Mouse (Mus musculus) CD4-positive helper T cell, adult 2 months (primary cell): ENCODE data around the gene Fig4.

Experiments
- DNase-seq: peaks from one replicate; pipeline ENCODE4 v3.0.0-alpha.2; 2012; ENCODE audit warnings: low read depth, missing footprints, low spot score

Fig4 gene

DNA sequence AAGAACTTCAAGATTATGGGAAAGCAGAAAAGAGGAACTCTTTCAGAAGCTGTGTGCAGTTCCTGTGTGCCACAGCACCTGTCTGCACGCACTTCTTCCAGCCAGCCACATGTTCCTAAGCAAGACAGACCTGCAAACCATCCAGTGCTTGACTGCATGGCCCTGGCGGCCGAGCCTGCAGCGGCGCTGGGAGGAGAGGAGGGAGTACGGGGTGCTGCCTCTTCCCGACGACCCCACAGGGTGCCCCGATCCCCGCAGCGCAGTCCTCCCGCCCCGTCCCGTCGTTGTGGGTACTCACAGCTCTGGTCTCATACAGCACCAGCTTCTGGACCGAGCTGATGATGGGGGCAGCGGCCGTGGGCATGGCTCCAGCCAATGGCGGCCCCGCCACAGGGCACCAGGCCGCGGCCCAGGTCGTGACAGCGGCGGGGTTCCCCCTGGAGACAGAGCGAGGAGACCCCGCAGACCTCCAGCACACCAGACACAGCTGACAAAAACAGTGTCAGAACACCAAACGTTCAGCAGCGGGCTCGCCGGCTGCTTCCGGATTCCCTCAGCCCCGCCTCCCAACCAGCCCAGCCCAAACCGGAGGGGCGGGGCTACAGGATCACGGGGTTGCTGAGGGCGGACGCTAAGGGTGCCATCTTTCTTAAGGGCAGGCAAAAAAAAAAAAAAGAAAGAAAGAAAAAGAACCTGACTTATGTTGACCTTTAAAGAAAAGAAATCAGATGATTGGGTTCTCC lies at the start of gene Fig4:
Fig4 (minus strand) TSS at position 572 of the 743 bp plus-strand sequence.
- peak; percentile 94 for DNase-seq

DNA sequence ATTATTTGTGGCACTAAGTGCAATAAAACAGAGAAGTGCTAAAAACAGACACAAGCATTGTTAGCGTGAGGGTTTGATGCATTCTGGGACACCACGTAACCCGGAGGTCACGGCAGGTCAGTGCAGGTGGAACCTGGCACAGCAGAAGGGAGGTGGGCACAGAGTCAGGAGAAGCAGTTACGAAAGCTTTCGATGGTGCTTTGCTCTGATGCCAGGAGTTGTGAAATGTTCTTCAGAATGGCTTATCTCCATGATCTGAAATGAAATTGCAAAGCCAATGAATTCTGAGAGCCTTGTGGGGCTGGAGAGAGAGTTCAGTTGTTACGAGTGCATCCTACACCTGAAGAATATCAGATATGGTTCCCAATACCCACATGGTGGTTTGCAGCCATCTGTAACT lies 38.3 kb upstream of the Fig4 start:
- no peak for DNase-seq

DNA sequence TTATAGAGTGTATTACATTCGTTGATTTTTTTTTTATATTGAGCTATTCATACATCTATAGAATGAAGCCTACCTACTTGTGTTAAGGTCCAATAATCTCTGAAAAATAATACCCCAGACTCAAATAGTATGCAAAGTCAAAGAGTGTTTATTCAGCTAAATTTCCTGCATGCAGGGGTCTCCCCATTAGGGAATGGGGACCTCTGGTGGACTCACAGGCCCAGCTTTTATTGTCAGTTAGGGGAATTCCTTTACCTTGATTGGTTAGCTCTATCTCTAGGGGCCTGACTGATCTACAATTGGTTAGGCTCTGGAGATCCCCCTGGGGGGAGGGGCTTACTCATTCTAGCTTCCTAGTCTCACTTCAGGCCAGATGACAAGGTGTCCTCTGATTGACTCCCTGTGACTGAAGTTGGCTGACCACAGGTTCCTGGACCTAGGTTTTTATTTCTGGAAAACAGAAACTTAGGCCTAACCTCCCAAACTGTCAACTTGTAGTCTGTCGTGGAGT lies 29.5 kb upstream of the Fig4 start:
- DNase-seq: no peak

DNA sequence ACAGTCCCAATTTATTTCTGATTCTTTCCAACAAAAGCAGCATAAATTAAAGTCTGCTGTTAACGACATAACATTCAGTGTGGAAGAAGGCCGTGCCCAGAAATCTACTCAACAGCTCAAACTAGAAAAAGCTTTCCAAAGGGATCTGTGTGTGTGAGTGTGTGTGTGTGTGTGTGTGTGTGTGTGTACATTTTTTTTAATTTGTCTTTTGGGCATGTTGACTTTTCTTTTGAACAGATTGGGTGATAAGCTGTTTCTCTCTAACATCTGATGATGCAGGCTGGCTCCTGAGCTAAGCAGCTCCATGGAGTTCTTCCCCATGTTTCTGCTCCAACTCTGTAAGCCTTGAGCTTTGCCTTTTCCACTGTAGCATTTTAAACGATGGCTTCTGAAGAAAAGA lies 12.8 kb upstream of the Fig4 start:
- no peak for DNase-seq

DNA sequence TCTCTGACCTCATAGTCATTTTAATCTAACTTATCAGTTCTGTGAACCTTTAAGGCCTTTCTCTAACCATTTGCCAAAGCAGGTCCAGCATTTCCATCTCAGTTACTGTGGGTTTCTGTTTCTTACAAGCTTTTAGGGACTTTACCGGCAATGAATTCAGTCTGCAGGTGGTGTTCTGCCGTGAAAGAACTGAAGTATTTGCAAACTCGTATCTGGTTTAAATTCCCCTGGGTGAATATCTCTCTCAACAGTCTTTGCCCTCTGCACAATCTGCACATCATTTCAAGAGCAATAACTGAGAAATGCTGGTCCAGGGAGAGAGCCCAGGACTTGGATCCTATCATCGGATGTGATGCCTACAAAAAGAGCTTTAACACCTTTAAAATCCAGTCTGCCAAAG lies 5.1 kb upstream of the Fig4 start:
- DNase-seq: no peak

DNA sequence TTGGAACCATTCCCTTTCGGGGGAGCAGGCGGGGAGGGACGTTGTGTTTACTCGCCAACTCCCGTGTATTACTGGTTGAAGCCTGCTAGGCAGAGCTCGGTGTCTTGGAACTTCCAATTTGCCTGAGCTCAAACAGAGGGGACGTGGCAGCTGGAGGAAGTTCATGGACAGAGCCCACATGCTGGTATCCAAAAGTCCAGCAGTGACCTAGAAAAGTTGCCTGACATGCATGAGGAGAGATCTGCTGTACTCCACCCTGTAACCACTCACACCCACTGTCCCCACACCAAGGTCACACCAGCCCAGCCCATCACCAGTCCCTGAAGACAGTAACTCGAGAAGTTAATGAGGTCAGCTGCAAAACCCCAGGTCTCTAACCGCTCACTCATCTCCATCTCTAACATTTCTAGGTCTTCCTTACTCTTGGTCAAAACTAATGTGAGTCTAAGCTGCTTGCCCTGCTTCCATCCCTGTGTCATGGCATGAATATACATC lies 1.9 kb upstream of the Fig4 start:
- no peak for DNase-seq

DNA sequence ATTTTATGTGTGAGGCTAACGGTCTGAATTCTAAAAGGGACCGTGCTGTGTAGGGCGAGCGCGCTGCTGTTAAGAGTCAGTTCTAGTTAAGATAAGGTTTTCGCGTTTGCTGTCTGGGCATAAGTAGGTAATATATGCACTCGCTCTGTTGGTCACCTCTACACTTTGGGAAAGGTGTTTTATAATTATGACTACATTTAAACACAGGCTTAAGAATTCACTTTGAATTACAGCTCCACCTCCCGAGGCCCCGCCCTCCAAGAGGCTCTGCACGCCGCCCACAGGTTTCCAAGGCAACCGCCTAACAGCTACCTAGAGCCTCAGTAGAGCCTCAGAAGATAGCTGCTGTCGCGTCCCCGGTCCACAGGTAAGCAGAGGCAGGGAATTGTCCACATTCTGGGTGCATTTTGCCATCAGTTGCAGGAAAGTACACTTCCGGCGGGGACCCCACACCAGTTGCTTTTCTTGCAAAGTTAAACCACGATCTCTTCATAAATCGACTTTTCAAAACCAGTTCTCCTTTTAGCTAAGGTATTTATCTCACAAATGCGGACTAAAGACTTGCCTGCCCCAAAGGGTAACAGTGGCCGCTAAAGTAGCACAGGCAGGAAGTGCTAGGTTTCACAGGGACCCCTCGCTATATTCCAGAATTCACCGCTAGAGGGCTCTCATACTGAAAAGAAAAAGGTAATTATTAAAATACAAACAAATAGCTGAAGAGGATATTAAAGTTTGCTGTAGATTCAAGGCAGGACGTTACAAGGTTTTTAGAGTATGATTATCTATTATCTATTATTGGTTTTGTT lies 782 bp upstream of the Fig4 start, which contains the start of gene Ak9:
Ak9 (plus strand) TSS at position 342 of the 806 bp plus-strand sequence.
- DNase-seq: peak; percentile 94

DNA sequence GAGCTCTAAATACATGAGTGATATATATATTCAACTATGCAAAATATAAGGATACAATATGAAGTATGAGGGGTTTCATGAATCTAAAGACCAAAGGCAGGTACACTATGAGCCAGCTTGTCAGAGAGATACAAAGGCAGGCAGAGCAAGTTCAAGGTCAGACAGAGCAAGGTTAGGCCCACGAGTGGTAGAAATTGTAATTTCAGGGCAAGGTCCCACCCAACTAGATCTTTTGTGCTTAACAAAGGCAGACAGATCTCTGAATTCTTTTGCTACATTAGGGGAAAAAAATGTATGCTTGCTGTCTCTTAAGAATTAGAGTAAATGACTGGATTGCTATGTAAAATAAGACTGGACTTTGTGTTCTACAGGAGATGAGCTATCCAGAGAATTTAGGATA lies 2.9 kb downstream of the Fig4 start:
- DNase-seq: no peak

DNA sequence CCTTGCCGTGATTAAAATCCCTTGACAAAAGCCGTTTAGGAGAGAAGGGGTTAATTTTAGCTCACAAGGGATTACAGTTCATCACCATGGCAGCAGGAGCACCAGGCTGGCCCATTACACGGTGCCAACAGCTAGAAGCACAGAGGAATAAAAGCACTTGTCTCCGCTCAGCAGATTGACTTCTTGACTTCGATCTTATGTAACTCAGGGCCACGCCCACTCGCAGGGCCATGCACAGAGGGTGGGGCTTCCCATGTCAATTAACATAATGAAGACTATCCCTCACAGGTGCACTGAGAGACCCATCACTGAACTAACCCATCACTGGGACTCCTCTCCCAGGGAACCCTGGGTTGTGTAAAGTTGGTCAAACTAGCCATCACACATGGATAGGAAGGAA lies 7.9 kb downstream of the Fig4 start:
- peak; percentile 16 for DNase-seq

DNA sequence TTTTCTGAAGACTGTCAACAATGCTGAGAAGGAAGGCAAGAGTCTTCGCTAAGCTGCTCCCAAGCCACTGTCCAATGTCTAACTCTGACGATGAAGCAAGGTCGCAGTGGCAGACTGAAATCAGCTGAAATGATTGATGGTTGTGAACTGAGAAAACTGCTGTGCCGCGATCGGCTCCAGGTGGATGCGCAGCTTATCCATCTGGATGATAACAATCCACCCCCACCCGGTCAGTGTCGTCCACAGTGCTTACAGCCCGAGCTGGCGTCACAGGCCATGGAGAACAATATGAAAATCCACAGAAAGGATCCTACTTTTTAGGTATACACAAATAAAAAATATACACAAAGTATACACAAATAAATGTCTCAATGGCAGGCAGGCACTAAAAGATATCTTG lies 8.3 kb downstream of the Fig4 start:
- no peak for DNase-seq

DNA sequence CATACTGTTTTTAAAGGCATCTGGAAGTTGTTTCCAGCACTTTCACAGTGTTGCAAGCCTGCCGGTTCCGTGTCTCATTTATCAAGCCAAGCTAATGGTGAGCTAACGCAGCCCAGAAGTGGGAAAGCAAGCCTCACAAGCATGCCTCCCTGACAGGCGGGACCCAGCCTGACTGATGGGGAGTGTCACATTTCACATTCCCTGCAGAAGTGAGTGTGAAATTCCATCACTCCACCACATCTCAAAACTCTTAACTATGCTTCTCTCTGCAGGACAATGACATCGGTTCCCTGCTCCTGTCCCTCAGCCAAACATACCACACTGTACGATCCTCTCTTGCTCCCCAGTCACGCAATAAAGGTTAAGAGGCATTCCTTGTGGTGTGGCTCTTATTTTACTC lies 10.0 kb downstream of the Fig4 start:
- DNase-seq: no peak

DNA sequence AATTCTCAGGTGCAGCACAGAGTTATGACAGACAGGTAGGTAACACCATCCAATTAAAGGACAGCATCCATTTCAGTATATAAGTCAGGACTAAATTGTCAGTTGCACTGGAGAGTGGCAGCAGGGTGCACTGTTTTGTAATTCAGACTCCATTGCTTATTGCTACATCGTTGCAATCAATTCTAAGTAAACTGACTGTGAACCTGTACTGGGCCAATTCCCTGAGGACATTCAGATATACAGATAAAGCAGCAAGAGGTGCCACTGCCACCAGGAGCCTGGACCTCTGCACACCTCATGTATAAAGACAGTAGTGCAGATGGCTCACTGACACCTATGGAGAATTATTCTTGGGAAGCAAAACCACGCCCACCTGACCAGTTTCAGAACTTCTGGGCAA lies 12.0 kb downstream of the Fig4 start:
- DNase-seq: no peak

DNA sequence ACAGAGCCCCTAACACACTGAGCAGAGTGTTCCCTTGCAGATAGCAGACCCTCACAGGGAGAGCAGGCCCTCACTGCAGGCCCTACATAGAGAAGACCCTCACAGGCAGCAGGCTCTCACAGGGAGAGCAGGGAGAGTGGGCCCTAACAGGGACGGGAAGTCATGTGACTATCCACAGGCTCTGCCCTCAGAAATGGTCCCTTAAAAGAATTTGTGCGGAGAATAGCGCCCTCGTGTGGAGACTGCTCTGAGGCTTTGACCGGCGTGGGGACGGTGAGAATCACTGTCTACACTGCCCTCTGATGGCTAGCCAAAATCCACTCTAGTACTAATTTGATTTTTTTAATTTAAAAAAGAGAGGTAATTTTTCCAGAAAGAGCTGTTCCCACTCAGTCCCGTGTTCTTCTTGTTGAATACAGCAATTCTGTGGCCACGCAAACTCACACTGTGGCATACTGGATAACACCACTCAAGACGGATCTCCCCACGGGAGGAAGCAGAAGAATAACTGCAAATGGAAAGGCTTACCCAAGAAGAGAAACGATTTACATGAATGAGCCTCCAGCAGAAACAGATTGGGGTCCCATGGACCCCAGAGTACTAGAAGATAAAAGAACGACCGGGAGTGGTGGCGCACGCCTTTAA lies 14.2 kb downstream of the Fig4 start:
- peak; percentile 70 for DNase-seq

DNA sequence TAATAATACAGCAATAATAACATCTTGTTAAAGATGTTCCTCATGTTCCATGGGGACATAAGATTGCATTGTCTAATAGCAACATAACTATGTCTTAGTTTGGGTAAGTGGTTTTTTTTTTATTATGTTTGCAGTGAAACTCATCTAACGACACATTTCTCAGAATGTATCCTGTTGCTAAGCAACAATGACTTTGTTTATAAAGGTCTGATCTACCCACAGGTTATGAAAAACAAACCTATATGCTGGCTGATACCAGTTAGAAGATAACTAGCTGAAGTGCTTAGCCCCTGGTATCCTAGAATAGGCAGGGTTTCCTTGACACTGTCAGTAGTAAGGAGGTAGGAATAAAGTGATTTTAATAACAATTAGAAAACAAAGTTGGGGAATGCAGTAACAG lies 15.0 kb downstream of the Fig4 start:
- peak; percentile 41 for DNase-seq

DNA sequence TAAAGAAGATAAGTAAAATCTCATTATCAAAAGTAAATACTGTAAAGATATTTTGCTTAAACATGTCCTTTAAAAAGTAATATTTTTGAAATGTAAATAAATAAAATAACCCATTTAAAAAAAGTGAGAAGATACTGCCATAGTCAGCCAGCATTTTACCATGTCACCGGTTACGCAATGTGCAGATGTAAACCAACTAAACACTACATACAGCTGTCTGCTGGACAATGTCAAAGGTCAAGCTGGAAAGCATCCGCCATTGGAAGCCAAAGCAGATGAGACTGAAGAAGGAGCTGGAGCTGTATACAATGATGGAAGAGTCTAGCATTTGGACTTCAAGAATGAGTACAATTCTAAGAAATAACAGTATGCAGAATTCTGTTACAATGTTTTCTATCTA lies 15.4 kb downstream of the Fig4 start:
- DNase-seq: no peak

DNA sequence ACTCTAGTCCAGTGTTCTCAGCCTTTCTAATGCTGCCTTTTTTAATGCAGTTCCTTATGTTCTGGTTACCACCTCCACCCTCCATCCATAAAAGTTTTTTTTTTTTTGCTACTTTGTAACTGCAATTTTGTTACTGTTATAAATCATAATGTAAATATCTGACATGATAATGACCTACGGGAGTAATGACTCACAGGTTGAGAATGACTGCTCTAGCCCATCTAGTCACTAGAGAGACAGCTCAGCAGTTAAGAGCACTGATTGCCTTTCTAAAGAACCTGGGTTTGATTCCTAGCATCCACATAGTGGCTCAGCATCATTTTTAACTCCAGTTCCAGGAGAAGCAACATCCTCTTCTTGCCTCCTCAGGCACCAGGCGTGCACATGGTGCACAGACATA lies 21.0 kb downstream of the Fig4 start:
- no peak for DNase-seq

DNA sequence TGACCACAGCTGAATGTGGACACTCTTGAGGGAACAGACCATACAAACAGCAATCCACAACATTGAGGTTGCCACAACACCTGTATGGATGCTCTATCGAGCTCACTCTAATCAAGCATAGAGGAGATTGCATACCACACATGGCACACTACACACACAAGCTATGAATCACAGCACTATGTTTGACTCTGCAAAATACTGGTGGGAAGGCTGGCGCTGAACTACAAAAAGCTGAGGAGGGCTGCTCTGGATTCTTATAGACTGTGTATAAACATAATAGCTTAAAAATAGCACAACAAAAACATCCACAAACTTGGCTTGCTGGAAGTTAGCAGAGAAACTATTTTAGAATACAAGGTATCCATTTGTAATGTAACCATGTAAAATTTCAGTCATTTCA lies 22.3 kb downstream of the Fig4 start:
- no peak for DNase-seq

DNA sequence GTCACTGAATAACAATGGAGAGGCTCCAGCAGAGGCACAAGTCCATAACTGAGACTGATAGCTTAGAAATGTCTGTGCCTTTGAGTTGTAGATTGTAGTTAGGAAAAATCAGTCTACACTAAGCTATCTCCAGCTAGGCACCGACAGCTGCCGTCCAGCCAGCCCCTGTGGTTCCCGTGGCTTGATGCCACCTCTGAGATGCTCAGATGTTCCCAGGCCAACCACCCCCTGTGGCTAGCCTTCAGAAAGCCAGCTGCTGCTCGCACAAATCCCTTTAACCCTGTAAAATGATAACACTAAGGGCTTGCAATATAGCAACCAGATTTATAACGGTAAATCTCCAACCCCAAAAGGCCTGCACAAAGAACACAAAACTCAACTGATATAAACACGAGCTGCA lies 22.9 kb downstream of the Fig4 start:
- no peak for DNase-seq

DNA sequence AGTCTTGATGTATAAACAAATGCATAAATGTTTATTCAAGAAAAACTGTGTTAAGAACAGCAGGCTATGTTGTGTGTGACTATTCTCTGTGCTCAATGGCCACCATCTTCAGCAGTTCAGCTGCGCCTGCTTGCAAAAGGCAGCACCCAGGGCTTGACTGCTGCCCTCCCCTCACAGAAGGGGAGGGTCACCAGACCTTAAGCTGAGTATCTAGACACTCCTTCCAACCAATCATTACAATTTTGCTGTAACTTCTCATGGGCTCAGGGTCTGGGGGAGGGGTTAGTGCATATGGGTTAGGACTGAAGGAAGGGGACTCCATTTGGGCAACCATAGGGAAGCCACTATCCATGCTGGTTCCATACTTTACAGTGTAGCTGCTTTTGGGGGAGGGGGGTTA lies 24.3 kb downstream of the Fig4 start:
- no peak for DNase-seq

DNA sequence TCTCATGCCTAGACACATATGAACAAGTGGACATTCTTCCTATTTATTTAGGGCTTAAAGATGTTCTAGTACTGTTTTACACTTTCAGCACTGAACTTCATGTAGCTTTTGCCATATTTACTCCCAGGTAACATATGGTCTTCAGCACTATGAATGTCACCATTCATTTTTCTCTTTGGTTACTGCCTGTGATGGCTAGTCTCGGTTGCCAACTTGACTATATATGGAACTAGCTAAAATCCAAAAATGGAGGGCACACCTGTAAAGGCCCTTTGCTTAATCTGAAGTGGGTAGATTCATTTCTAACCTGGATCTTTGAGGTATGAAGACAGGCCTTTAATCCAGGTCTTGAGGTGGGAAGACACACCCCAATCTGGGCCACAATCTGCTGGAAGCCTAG lies 28.2 kb downstream of the Fig4 start:
- DNase-seq: no peak

DNA sequence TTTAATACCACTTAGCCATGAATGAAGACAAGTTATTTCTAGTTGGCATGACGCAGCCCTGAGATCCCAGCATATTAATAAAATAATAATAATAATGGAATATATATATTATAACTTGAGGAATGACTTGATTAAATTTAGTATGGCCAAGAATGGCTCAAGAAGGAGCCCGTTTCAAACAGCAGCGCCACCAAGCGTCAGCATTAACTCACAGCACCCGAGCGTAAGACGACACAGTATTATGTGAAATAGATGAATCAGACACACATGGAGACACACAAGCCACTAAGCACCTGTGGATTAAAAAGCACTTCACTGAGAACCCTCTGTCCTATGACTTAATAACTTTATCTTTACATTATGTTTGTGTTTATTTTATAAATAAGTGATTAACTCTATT lies 31.2 kb downstream of the Fig4 start:
- DNase-seq: no peak

DNA sequence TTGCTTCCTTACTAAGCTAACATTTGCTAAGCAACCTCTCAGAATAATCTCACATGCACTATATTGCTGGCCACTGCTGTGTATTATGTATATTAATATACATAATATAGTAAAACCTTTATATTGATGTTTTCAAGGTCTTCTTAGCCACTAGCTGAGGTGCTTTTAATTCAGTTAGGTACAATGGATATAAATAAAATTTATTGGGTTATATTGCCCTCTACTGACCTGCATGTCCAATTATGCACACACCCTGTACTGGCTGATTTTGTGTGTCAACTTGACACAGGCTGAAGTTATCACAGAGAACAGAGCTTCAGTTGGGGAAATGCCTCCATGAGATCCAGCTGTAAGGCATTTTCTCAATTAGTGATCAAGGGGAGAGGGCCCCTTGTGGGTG lies 41.2 kb downstream of the Fig4 start:
- no peak for DNase-seq
